Mouse (Mus musculus) kidney, adult 11 months (tissue): ENCODE data around the gene Hepacam2.
"Not testable (repeated sequence)": the region's sequence is repeated elsewhere in the genome, so short reads cannot be mapped to it uniquely, and the experiment has no call there.

Source experiments
- DNase-seq: peaks from one replicate; pipeline ENCODE4 v3.0.0; 2022

The Hepacam2 gene

GRCm38 (mm10) chr6:3498162-3498848, at the start of gene Hepacam2, which contains the start of gene Vps50:
Gene Hepacam2 (minus strand): TSS chr6:3498298.
Gene Vps50 (plus strand): TSS chr6:3498382.
- DNase-seq: peak; percentile 93

- no peak for DNase-seq
Measured at GRCm38 (mm10) chr6:3544970-3545369, 46.9 kb upstream of the Hepacam2 start.

GRCm38 (mm10) chr6:3543862-3544261, 45.8 kb upstream of the Hepacam2 start:
- no peak for DNase-seq

- DNase-seq: no peak
Measured at GRCm38 (mm10) chr6:3539470-3539869, 41.4 kb upstream of the Hepacam2 start.

GRCm38 (mm10) chr6:3536048-3536447, 38.0 kb upstream of the Hepacam2 start:
- no peak for DNase-seq

GRCm38 (mm10) chr6:3531445-3531844, 33.3 kb upstream of the Hepacam2 start:
- DNase-seq: no peak

- no peak for DNase-seq
Measured at GRCm38 (mm10) chr6:3528198-3528597, 30.1 kb upstream of the Hepacam2 start.

- DNase-seq: no peak
Measured at GRCm38 (mm10) chr6:3512611-3513010, 14.5 kb upstream of the Hepacam2 start.

GRCm38 (mm10) chr6:3511612-3512011, 13.5 kb upstream of the Hepacam2 start:
- DNase-seq: no peak

- no peak for DNase-seq
Measured at GRCm38 (mm10) chr6:3511116-3511515, 13.0 kb upstream of the Hepacam2 start.

- no peak for DNase-seq
Measured at GRCm38 (mm10) chr6:3509782-3510181, 11.7 kb upstream of the Hepacam2 start.

GRCm38 (mm10) chr6:3508151-3508550, 10.1 kb upstream of the Hepacam2 start:
- DNase-seq: not testable (repeated sequence)

GRCm38 (mm10) chr6:3507078-3507477, 9.0 kb upstream of the Hepacam2 start:
- DNase-seq: no peak

- DNase-seq: no peak
Measured at GRCm38 (mm10) chr6:3505289-3505688, 7.2 kb upstream of the Hepacam2 start.

GRCm38 (mm10) chr6:3500286-3500685, 2.2 kb upstream of the Hepacam2 start:
- no peak for DNase-seq

- DNase-seq: no peak
Measured at GRCm38 (mm10) chr6:3496210-3496609, 1.9 kb downstream of the Hepacam2 start.

- DNase-seq: no peak
Measured at GRCm38 (mm10) chr6:3494285-3494684, 3.8 kb downstream of the Hepacam2 start.

- no peak for DNase-seq
Measured at GRCm38 (mm10) chr6:3487355-3487754, 10.7 kb downstream of the Hepacam2 start.

- no peak for DNase-seq
Measured at GRCm38 (mm10) chr6:3485133-3485532, 13.0 kb downstream of the Hepacam2 start.

GRCm38 (mm10) chr6:3481705-3482104, 16.4 kb downstream of the Hepacam2 start:
- no peak for DNase-seq

- DNase-seq: no peak
Measured at GRCm38 (mm10) chr6:3479853-3480252, 18.2 kb downstream of the Hepacam2 start.

- DNase-seq: no peak
Measured at GRCm38 (mm10) chr6:3476299-3476698, 21.8 kb downstream of the Hepacam2 start.

GRCm38 (mm10) chr6:3470706-3471105, 27.4 kb downstream of the Hepacam2 start:
- DNase-seq: no peak

- DNase-seq: no peak
Measured at GRCm38 (mm10) chr6:3468627-3469026, 29.5 kb downstream of the Hepacam2 start.

GRCm38 (mm10) chr6:3463594-3463993, 34.5 kb downstream of the Hepacam2 start:
- DNase-seq: no peak
